Mouse (Mus musculus) thymus, adult 18-20 months (tissue): ENCODE data around the gene Chpf.

Experiments
- DNase-seq, 2 experiments: peaks; one replicate each; pipeline ENCODE4 v3.0.0; 2022; ENCODE audit warnings: mixed read lengths in 2 of 2

The Chpf gene

DNA sequence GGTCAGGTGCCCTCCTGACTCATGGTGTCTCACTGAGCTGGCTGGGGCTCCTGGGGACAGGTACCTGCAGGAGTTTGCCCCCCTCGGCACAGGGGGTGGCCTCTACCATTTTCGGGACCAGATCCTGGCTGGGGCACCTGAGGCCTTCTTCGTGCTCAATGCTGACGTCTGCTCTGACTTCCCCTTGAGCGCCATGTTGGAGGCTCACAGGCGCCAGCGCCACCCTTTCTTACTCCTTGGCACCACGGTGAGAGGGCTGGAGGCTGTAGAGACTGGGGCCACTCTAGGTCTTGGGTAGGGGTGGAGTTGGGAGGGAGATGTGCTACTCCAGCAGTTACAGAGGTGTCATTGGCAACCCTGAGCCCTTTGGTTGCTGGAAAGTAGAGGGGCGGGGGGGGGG is 40.3 kb downstream of the Chpf start:
- DNase-seq, result no peak

DNA sequence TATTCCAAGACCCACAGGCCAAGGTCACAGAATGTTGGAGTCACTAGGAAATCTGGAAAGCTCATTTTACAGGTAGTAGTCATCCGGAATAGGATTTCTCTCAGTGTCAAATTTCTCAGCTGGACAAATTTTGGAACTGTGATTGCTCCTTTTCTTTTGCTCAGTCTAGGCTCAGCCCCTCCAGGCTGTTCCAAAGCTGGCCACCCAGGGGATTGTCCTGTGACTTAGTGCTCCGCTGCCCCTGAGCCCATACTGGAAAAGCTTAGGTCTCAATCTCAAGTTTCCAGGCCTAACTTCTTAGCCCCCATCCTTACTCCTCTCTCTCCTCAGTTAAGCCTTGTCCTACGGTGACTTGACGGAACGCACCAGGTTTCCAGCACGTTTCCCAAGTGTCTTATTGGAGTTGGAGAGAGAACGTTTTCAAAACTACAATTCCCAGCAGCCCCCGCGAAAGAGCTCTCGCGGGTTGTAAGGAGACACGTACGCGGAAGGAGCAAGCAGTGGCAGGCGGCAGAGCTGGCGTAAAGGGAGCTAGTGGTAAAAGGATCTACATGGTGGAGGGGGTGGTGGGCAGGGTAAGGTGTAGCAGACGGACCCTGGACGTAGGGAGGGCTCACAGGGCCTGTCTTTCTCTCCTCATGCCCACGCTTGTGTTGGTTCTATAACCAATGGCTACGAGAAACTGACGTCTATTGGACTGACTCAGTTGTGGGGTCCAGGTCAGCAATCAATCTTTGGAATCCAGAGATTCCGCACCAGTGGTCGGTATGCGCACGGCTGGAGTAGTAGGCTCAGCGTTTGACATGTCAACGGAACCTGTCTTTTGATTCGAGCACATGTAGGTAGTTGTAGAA is 43.4 kb downstream of the Chpf start, which contains the start of gene Gmppa:
TSS of gene Gmppa (plus strand) at position 456 of the 854 bp plus-strand sequence.
- peak; percentile 61 to 65 for DNase-seq

DNA sequence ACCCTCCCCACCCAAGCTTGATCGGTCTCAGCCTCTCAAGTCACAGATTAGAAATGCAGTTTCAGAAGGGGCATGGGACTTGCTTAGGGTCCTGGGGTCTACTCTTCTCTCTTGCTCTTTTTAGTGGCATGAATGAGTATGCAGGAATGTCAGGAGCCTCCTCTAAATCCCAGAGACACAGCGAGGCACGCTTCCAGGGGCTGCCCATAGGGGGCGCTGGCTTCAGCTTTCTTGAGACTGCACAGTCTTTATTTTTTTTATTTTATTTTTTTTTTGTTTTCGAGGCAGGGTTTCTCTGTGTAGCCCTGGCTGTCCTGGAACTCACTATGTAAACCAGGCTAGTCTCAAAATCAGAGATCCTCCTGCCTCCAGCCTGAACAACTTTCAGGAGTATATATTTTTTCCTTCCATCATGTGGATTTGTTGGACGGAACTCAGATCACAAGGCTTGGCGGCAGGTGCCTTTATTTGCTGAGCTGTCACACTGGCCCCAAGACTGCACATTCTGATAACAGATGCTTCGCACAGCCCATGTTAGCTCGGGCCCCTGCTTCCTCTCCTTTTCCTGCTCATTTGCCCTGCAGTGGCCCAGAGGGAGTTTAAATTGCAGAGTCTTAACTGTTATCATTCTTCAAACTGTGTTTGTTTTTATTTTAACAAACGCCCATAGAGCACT is 53.2 kb downstream of the Chpf start:
- DNase-seq, result no peak
